Mouse (Mus musculus): Measurements from ENCODE around the gene Ifna7. TPM values are rescaled to one million over a fixed set of nuclear protein-coding genes. Genes with fewer than 3 reads are reported as not detected.
"Not testable (repeated sequence)": the region's sequence is repeated elsewhere in the genome, so short reads cannot be mapped to it uniquely, and the experiment has no call there.

Ifna7 gene
- total RNA-seq (2015) (not detected in 2 replicates), total RNA-seq (2017) (not detected in 2 replicates)

DNA sequence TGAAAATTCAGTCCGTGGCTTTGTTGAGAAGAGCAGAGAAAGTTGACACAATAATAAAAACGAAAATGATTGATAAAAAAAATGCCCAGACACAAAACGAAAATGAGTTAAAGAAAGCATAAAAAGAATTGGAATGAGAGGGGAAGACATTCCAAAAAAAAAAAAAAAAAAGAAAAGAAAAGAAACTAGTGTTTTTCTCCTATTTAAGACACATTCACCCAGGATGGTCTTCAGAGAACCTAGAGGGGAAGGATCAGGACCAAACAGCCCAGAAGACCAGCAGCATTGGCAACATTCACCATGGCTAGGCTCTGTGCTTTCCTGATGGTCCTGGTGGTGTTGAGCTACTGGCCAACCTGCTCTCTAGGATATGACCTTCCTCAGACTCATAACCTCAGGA is at the start of gene Ifna7:
TSS of gene Ifna7 (plus strand) at position 301 of the 400 bp plus-strand sequence.
- ATAC-seq (replicated peaks; ENCODE audit: poor library complexity), result no peak

DNA sequence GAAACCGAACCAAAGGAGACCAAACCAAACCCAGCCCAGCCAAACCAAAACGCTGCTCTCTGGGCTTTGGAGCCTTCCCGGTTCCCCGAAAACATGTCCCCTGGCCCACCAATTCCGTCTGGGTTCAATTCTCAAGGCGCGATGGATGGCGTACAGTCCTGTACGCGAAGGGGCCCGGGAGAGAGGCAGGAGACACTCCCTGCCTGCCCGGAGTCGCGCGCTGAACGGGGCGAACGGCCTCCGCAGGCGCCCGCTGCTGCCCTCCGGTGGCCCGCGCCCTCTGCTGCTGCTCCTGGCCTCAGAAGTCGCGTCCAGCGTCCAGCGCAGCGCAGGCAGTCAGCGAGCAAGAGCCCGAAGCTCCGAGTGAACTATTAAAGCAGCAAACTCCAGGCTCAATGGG is 42.5 kb upstream of the Ifna7 start, which contains the start of gene Gm13290:
TSS of gene Gm13290 (plus strand) at position 301 of the 400 bp plus-strand sequence.
- not testable (repeated sequence) for ATAC-seq (replicated peaks; ENCODE audit: poor library complexity)

DNA sequence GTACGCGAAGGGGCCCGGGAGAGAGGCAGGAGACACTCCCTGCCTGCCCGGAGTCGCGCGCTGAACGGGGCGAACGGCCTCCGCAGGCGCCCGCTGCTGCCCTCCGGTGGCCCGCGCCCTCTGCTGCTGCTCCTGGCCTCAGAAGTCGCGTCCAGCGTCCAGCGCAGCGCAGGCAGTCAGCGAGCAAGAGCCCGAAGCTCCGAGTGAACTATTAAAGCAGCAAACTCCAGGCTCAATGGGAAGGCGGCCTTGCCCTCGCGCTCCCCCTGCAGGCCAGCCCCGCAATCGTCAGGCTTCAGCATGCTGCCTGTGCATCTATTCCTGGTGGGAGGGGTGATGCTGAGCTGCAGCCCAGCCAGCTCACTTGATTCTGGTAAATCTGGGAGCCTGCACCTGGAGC is 39.4 kb upstream of the Ifna7 start, which contains the start of gene Gm13289:
TSS of gene Gm13289 (plus strand) at position 301 of the 400 bp plus-strand sequence.
- not testable (repeated sequence) for ATAC-seq (replicated peaks; ENCODE audit: poor library complexity)

DNA sequence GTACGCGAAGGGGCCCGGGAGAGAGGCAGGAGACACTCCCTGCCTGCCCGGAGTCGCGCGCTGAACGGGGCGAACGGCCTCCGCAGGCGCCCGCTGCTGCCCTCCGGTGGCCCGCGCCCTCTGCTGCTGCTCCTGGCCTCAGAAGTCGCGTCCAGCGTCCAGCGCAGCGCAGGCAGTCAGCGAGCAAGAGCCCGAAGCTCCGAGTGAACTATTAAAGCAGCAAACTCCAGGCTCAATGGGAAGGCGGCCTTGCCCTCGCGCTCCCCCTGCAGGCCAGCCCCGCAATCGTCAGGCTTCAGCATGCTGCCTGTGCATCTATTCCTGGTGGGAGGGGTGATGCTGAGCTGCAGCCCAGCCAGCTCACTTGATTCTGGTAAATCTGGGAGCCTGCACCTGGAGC is 36.5 kb upstream of the Ifna7 start, which contains the start of gene Gm13272:
TSS of gene Gm13272 (plus strand) at position 301 of the 400 bp plus-strand sequence.
- ATAC-seq (replicated peaks; ENCODE audit: poor library complexity), result not testable (repeated sequence)

DNA sequence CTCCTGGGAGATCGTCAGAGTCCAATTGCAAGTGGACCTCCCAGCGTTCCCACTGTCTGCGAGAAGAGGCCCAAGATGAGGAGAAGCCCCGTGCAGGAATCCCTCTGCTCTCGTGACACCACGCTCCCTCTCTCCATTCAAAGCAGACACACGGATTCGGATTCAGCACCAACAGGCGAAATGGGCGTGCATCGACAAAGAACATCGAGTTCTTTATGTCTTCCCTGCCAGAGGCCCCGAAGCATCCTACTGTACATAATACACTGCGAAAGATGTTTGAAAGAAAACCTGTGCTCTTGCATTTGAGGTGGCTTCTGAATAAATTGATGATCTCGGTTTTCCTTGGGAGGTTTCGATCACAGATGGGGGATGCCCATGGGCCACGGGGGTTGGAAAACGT is 35.7 kb upstream of the Ifna7 start:
- not testable (repeated sequence) for ATAC-seq (replicated peaks; ENCODE audit: poor library complexity)

DNA sequence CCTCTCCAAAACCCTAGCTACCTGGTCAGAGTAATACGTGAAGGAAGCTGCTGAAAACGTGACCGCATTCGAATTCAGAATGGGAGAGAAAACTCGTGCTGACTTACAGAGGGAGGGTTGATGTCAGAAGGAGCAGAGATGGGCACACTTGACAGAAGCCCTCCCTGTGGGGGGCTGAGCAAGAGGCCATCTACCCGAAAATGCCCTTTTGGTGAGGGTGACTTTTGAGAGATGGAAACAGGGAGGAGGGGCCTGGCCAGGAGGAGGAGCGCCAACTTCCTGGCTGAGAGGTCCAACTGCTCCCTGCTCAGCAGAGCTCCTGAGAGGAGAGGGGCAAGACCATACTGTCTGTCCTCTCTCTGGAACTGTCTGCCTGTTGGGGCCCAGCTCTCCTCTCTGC is 34.2 kb upstream of the Ifna7 start, which contains the start of gene Ifnz:
TSS of gene Ifnz (plus strand) at position 301 of the 400 bp plus-strand sequence.
- ATAC-seq (replicated peaks; ENCODE audit: poor library complexity), result not testable (repeated sequence)

DNA sequence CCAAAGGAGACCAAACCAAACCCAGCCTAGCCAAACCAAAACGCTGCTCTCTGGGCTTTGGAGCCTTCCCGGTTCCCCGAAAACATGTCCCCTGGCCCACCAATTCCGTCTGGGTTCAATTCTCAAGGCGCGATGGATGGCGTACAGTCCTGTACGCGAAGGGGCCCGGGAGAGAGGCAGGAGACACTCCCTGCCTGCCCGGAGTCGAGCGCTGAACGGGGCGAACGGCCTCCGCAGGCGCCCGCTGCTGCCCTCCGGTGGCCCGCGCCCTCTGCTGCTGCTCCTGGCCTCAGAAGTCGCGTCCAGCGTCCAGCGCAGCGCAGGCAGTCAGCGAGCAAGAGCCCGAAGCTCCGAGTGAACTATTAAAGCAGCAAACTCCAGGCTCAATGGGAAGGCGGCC is 33.7 kb upstream of the Ifna7 start:
- ATAC-seq (replicated peaks; ENCODE audit: poor library complexity), result not testable (repeated sequence)

DNA sequence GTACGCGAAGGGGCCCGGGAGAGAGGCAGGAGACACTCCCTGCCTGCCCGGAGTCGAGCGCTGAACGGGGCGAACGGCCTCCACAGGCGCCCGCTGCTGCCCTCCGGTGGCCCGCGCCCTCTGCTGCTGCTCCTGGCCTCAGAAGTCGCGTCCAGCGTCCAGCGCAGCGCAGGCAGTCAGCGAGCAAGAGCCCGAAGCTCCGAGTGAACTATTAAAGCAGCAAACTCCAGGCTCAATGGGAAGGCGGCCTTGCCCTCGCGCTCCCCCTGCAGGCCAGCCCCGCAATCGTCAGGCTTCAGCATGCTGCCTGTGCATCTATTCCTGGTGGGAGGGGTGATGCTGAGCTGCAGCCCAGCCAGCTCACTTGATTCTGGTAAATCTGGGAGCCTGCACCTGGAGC is 30.6 kb upstream of the Ifna7 start, which contains the start of gene Gm13276:
TSS of gene Gm13276 (plus strand) at position 301 of the 400 bp plus-strand sequence.
- ATAC-seq (replicated peaks; ENCODE audit: poor library complexity), result not testable (repeated sequence)

DNA sequence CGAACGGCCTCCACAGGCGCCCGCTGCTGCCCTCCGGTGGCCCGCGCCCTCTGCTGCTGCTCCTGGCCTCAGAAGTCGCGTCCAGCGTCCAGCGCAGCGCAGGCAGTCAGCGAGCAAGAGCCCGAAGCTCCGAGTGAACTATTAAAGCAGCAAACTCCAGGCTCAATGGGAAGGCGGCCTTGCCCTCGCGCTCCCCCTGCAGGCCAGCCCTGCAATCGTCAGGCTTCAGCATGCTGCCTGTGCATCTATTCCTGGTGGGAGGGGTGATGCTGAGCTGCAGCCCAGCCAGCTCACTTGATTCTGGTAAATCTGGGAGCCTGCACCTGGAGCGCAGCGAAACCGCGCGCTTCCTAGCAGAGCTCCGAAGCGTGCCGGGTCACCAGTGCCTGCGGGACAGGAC is 27.6 kb upstream of the Ifna7 start, which contains the start of gene Gm13277:
TSS of gene Gm13277 (plus strand) at position 231 of the 400 bp plus-strand sequence.
- not testable (repeated sequence) for ATAC-seq (replicated peaks; ENCODE audit: poor library complexity)

DNA sequence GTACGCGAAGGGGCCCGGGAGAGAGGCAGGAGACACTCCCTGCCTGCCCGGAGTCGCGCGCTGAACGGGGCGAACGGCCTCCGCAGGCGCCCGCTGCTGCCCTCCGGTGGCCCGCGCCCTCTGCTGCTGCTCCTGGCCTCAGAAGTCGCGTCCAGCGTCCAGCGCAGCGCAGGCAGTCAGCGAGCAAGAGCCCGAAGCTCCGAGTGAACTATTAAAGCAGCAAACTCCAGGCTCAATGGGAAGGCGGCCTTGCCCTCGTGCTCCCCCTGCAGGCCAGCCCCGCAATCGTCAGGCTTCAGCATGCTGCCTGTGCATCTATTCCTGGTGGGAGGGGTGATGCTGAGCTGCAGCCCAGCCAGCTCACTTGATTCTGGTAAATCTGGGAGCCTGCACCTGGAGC is 24.8 kb upstream of the Ifna7 start, which contains the start of gene Gm13278:
TSS of gene Gm13278 (plus strand) at position 301 of the 400 bp plus-strand sequence.
- not testable (repeated sequence) for ATAC-seq (replicated peaks; ENCODE audit: poor library complexity)

DNA sequence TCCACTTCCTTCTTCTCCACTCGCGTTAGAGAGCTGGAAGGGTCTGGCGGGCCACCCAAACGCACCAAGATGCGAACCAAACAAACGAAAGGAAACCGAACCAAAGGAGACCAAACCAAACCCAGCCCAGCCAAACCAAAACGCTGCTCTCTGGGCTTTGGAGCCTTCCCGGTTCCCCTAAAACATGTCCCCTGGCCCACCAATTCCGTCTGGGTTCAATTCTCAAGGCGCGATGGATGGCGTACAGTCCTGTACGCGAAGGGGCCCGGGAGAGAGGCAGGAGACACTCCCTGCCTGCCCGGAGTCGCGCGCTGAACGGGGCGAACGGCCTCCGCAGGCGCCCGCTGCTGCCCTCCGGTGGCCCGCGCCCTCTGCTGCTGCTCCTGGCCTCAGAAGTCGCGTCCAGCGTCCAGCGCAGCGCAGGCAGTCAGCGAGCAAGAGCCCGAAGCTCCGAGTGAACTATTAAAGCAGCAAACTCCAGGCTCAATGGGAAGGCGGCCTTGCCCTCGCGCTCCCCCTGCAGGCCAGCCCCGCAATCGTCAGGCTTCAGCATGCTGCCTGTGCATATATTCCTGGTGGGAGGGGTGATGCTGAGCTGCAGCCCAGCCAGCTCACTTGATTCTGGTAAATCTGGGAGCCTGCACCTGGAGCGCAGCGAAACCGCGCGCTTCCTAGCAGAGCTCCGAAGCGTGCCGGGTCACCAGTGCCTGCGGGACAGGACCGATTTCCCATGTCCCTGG is 21.9 kb upstream of the Ifna7 start, which contains the start of gene Gm13275:
TSS of gene Gm13275 (plus strand) at position 552 of the 740 bp plus-strand sequence.
- ATAC-seq (replicated peaks; ENCODE audit: poor library complexity), result not testable (repeated sequence)

DNA sequence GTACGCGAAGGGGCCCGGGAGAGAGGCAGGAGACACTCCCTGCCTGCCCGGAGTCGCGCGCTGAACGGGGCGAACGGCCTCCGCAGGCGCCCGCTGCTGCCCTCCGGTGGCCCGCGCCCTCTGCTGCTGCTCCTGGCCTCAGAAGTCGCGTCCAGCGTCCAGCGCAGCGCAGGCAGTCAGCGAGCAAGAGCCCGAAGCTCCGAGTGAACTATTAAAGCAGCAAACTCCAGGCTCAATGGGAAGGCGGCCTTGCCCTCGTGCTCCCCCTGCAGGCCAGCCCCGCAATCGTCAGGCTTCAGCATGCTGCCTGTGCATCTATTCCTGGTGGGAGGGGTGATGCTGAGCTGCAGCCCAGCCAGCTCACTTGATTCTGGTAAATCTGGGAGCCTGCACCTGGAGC is 18.9 kb upstream of the Ifna7 start, which contains the start of gene Gm13279:
TSS of gene Gm13279 (plus strand) at position 301 of the 400 bp plus-strand sequence.
- ATAC-seq (replicated peaks; ENCODE audit: poor library complexity), result not testable (repeated sequence)

DNA sequence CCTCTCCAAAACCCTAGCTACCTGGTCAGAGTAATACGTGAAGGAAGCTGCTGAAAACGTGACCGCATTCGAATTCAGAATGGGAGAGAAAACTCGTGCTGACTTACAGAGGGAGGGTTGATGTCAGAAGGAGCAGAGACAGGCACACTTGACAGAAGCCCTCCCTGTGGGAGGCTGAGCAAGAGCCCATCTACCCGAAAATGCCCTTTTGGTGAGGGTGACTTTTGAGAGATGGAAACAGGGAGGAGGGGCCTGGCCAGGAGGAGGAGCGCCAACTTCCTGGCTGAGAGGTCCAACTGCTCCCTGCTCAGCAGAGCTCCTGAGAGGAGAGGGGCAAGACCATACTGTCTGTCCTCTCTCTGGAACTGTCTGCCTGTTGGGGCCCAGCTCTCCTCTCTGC is 16.7 kb upstream of the Ifna7 start, which contains the start of gene Gm13285:
TSS of gene Gm13285 (plus strand) at position 301 of the 400 bp plus-strand sequence.
- not testable (repeated sequence) for ATAC-seq (replicated peaks; ENCODE audit: poor library complexity)

DNA sequence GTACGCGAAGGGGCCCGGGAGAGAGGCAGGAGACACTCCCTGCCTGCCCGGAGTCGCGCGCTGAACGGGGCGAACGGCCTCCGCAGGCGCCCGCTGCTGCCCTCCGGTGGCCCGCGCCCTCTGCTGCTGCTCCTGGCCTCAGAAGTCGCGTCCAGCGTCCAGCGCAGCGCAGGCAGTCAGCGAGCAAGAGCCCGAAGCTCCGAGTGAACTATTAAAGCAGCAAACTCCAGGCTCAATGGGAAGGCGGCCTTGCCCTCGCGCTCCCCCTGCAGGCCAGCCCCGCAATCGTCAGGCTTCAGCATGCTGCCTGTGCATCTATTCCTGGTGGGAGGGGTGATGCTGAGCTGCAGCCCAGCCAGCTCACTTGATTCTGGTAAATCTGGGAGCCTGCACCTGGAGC is 13.1 kb upstream of the Ifna7 start, which contains the start of gene Gm13287:
TSS of gene Gm13287 (plus strand) at position 301 of the 400 bp plus-strand sequence.
- not testable (repeated sequence) for ATAC-seq (replicated peaks; ENCODE audit: poor library complexity)

DNA sequence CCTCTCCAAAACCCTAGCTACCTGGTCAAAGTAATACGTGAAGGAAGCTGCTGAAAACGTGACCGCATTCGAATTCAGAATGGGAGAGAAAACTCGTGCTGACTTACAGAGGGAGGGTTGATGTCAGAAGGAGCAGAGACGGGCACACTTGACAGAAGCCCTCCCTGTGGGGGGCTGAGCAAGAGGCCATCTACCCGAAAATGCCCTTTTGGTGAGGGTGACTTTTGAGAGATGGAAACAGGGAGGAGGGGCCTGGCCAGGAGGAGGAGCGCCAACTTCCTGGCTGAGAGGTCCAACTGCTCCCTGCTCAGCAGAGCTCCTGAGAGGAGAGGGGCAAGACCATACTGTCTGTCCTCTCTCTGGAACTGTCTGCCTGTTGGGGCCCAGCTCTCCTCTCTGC is 10.8 kb upstream of the Ifna7 start, which contains the start of gene Gm13288:
TSS of gene Gm13288 (plus strand) at position 301 of the 400 bp plus-strand sequence.
- ATAC-seq (replicated peaks; ENCODE audit: poor library complexity), result not testable (repeated sequence)

DNA sequence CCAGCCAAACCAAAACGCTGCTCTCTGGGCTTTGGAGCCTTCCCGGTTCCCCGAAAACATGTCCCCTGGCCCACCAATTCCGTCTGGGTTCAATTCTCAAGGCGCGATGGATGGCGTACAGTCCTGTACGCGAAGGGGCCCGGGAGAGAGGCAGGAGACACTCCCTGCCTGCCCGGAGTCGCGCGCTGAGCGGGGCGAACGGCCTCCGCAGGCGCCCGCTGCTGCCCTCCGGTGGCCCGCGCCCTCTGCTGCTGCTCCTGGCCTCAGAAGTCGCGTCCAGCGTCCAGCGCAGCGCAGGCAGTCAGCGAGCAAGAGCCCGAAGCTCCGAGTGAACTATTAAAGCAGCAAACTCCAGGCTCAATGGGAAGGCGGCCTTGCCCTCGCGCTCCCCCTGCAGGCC is 10.3 kb upstream of the Ifna7 start:
- not testable (repeated sequence) for ATAC-seq (replicated peaks; ENCODE audit: poor library complexity)

DNA sequence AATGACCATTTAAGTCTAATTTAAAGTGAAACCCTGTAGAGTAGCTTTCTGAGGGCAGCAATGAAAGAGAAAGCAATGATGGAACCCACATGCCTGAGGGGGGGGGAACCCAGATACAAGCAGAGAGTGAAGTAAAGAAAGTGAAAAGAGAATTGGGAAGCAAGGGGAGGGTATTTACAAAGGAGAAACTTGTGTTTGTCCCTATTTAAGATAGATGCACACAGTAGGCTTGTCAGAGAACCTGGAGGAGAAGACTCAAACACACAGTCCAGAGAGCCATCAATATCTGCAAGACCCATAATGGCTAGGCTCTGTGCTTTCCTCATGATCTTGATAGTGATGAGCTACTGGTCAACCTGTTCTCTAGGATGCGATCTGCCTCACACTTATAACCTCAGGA is 3.6 kb downstream of the Ifna7 start, which contains the start of gene Ifna11:
TSS of gene Ifna11 (plus strand) at position 301 of the 400 bp plus-strand sequence.
- ATAC-seq (replicated peaks; ENCODE audit: poor library complexity), result no peak

DNA sequence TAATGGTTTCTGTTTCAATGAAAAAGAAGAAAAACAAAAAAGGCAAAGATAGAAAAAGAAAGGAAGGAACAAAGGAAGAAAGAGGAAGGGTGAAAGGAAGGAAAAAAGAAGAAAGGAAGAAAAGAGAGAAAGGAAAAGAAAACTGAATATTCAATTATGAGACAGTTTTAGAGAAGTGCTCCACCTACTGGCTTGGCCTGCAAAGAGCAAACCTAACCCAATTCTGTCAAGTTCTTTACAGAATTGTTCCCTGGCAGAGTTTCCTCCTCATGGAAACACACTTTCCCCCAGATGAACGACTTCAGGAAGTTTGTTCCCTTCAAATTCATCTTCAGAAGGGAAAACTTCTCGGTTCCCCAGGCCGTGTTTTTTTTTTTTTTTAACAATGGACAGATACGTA is 7.0 kb downstream of the Ifna7 start:
- ATAC-seq (replicated peaks; ENCODE audit: poor library complexity), result peak; percentile 66

DNA sequence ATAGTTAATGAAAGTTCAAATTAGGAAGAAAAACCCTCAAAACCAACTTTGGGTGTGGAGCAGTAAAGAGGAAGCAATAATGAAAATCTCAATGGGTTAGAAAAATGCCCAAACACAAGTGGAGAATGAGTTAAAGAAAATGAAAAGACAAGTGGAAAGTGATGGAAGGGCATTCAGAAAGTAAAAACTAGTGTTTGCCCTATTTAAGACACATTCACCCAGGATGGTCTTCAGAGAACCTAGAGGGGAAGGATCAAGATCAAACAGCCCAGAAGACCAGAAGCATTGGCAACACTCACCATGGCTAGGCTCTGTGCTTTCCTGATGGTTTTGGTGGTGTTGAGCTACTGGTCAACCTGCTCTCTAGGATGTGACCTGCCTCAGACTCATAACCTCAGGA is 11.1 kb downstream of the Ifna7 start, which contains the start of gene Ifna6:
TSS of gene Ifna6 (plus strand) at position 301 of the 400 bp plus-strand sequence.
- not testable (repeated sequence) for ATAC-seq (replicated peaks; ENCODE audit: poor library complexity)

DNA sequence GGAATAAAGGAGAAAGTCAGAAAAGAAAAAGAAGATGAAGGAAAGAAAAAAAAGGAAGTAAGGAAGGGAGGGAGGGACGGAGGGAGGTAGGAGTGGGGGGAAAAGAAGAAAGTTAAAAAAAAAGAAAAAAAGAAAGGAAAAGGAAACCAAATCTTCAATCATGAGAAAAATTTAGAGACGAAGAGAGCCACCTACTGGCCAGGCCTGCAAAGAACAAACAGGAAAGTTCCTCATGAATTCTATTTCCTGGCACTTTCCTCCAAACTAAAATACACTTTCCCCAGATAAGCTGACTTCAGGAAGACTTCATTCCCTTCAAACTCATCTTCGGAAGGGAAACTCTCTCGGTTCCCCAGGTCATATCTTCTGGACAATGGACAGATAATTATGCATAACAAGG is 14.5 kb downstream of the Ifna7 start:
- peak; percentile 64 for ATAC-seq (replicated peaks; ENCODE audit: poor library complexity)

DNA sequence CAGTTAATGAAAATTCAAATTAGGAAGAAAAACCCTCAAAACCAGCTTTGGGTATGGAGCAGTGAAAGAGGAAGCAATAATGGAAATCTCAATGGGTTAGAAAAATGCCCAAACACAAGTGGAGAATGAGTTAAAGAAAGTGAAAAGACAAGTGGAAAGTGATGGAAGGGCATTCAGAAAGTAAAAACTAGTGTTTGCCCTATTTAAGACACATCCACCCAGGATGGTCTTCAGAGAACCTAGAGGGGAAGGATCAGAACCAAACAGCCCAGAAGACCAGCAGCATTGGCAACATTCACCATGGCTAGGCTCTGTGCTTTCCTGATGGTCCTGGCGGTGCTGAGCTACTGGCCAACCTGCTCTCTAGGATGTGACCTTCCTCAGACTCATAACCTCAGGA is 19.2 kb downstream of the Ifna7 start, which contains the start of gene Ifna5:
TSS of gene Ifna5 (plus strand) at position 301 of the 400 bp plus-strand sequence.
- ATAC-seq (replicated peaks; ENCODE audit: poor library complexity), result not testable (repeated sequence)

Measured in megakaryocyte progenitor cell, adult 5-6 weeks (primary cell).